Mouse (Mus musculus) retina, postnatal 7 days (tissue): Measurements from ENCODE around the gene Smad5.

Experiments used
- DNase-seq: peaks from one replicate; pipeline ENCODE4 v3.0.0-alpha.2; 2012; ENCODE audit warnings: low read depth, low spot score

The Smad5 gene

DNA sequence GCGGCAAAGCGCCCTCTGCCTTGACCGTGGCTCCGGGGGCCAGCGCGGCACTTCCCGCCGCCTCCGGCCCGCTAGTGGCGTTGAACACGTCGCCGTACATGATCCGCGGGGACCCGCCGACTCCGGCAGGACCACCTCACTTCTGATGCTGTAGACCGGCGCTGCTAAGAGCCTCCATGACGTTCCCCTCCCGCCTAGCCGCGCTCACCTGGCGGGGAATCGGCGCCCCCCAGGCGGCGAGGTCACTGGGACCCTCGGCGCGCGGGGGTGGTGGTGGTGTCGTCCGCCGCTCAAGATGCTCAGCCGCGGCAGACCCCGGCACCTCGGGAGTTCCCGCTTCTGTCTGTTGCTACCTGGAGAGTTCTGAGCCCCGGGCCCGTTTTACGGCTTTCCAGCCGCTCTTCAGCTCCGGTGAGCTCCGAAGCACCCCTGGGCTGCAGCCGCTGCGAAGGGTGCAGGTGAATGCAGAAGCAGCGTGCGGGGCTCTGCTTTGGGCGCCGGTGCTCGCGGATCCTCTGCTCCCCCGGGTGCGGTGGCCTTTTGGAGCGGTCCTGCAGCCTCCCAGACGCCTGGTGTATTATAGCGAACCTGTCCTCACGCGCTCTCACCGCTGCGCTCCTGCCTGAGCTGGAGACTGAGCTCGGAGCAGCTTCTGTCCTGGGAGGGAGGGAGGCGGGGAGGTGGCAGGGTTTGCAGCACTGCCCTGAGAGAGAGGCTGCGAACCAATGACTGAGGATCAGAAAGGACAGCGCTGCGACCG lies 50.6 kb downstream of the Smad5 start, which contains the start of gene Gm45623:
Gene Gm45623 (minus strand): TSS at position 636 of the 760 bp plus-strand sequence.
- no peak for DNase-seq

GRCm38 (mm10) chr13:56755871-56756270 lies 53.1 kb downstream of the Smad5 start:
- DNase-seq, result no peak

DNA sequence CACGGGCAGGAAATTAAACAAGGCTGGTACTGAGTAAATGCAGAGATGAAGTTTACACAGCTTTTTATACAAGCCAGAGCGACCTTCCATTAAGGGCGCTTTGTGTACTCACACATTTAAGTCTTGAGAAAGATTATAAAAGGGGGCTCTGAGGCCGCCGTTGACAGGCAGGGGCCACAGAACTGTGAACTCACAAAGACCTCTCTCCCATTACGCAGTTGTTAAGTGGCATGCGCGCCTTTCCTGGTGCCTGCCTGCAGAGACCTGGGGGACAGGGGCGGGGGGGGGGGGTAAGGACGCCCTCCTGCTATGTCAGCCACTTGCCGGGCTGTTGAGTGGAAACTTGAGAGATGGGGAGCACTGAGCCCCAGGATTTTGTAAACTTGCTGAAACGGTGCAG lies 54.4 kb downstream of the Smad5 start:
- DNase-seq, result no peak

- peak; percentile 57 for DNase-seq
Observed at GRCm38 (mm10) chr13:56758492-56758891, 55.7 kb downstream of the Smad5 start.

GRCm38 (mm10) chr13:56762446-56763229 lies 59.8 kb downstream of the Smad5 start:
- DNase-seq, result no peak

DNA sequence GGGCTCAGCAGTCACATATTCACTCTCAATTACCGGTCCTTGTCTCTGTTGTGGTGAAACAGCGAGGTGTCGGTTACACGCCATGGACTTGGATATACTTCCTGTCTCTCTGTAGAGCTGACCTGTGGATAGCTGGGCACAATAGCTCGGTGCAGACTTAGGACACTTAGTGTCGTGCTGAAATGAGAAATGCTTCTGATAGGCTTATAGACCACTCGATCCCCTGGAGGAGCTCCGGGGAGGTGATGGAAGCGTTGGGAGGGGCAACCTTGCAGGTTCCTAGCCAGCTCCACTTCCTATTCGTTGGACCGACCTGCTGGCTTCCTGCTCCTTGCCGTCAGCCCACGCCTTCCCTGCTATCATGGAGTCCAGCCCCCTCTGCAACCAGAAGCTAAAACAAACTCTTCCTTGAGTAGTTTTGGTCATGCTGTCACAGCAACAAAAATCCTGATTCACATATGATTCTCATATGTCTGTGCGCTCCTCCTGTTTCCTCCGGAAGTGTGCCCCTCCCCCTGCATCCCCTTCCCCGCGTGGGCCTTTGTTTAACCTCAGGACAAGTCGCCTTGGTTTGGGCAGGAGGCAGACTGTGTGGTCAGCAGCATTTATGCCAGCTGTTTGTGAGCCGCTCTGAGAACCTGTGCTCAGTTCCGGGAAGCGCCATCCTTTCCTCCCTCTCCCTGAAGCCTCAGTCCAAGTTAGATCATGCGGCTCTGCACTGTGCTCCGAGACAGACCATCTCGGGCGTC lies 62.6 kb downstream of the Smad5 start:
- DNase-seq, result no peak

DNA sequence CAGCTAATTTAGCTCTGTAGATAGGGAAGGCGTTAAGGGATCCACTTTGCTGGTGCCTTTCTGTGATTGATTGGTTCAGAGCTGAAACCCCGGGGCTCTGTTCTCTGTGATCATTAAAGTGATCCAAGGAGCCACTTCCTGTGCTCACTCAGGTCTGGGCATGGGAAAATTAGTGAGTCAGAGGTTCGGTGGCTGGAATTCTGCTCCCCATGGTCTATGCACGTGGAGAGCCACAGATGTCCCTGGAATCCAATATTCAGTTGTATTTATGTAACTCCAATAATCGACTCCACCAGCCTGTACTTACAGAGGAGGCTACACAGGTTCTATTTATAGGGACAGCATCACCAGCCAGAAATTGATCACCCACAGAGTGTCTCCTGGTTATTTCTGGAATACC lies 63.4 kb downstream of the Smad5 start:
- no peak for DNase-seq

- no peak for DNase-seq
Observed at GRCm38 (mm10) chr13:56769431-56769830, 66.6 kb downstream of the Smad5 start.

DNA sequence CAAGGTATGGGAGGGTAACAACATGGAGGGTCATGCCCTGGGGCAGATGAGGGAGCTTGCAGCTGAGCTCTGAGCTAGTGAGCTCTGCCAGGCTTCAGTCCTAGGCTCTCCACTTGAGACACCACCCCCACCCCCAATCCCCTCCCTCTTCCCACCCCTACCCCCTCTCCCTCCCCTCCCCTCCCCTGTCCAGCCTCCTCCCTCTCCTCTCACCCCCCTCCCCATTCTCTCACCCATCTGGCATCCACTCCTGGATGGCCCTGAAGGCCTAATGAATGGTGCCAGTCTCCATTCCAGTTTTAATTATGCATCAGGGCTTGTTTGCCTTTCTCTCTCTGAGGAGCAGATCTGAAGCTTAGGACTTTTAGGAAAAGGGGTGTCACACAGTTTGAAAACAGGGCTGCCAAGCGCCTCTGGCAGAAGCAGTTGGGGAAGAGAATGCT lies 67.3 kb downstream of the Smad5 start:
- DNase-seq, result no peak

DNA sequence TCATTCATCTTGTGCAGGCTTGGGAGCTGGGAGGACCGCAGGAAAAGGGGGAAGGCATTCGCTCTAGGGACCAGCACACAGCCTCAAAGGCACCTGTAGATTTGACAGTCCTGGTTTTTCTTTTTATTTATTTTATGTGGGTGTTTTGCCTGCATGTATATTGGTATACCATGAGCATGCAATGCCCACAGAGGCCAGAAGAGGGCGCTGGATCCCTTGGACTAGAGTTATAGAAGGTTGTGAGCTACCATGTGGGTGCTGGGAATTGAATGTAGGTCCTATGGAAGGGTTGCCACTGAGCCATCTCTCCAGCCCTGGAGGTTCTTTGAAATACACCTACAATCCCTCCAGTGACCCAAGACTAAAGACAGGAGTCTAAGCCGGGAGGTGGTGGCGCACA lies 68.0 kb downstream of the Smad5 start:
- no peak for DNase-seq

GRCm38 (mm10) chr13:56772592-56772991 lies 69.8 kb downstream of the Smad5 start:
- DNase-seq, result no peak

- no peak for DNase-seq
Observed at GRCm38 (mm10) chr13:56773262-56773870, 70.6 kb downstream of the Smad5 start.

DNA sequence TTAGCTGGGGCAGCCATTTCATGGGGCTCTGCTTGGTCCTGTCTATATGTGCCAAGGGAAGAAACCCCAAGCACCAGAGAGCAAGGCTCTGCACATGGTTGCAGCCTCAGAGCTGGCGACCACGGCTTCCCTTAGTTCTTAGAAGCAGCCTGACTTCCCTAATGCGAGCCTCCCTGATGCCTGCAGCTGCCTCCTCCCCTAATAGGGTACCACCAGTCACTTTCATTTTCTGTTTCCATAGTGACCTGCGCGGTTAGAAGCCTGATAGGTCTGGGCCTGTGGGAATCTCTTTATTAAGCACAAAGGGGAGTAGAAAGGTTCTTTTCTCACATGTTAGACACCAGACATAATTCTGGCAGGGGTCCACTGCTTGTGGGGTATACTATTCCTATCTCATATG lies 71.5 kb downstream of the Smad5 start:
- no peak for DNase-seq

- no peak for DNase-seq
Observed at GRCm38 (mm10) chr13:56780746-56781469, 78.1 kb downstream of the Smad5 start.

GRCm38 (mm10) chr13:56781697-56782096 lies 78.9 kb downstream of the Smad5 start:
- DNase-seq, result no peak

GRCm38 (mm10) chr13:56782621-56783020 lies 79.8 kb downstream of the Smad5 start:
- no peak for DNase-seq

DNA sequence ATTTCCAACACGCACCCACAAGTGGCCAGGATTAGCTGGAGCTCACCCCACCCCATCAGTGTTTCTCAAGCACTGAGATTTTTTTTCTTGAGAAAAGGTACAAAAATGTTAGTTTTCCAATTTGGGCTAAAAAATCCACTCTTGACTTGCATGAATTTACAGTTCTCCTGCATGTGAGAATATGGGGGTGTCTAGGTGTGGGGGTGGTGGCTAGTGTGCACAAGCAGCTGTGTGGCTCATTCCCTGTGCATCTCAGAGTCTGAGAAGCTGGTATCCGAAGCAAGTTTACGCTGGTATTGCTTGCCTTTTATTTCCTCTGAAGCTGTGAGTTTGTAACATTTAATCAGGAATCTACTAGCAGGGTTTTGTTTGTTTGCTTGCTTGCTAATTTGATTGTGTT lies 87.9 kb downstream of the Smad5 start:
- DNase-seq, result no peak
